Mouse (Mus musculus): Measurements from ENCODE around the gene Usp46. TPM values are rescaled to one million over a fixed set of nuclear protein-coding genes. Genes with fewer than 3 reads are reported as not detected.
"Not testable (repeated sequence)": the region's sequence is repeated elsewhere in the genome, so short reads cannot be mapped to it uniquely, and the experiment has no call there.

Gene Usp46
- total RNA-seq, 2 experiments from 2014 or later = 25.8 to 26.9 TPM

DNA sequence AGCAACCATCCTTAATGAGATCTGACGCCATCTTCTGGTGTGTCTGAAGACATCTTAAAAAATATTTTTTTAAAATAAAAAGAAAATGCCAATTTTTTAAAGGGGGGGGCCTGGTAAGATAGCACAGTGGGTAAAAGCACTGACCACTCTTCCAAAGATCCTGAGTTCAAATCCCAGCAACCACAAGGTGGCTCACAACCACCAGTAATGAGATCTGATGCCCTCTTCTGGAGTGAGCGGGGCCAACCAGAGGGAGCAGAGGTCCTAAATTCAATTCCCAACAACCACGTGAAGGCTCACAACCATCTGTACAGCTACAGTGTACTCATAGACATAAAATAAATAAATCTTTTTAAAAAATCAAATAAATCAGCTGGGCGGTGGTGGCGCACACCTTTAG, 2.3 kb upstream of the Usp46 start:
- not testable (repeated sequence) for DNase-seq (ENCODE audit: low spot score in 2 of 2)

- DNase-seq (ENCODE audit: low spot score in 2 of 2) = peak in 1 of 2 experiments; percentile 59
These were observed 587 bp upstream of the Usp46 start for GRCm38 (mm10) chr5:74068714-74069321.

- DNase-seq (ENCODE audit: low spot score in 2 of 2) = no peak
These were observed 885 bp downstream of the Usp46 start for GRCm38 (mm10) chr5:74067346-74067745.

DNA sequence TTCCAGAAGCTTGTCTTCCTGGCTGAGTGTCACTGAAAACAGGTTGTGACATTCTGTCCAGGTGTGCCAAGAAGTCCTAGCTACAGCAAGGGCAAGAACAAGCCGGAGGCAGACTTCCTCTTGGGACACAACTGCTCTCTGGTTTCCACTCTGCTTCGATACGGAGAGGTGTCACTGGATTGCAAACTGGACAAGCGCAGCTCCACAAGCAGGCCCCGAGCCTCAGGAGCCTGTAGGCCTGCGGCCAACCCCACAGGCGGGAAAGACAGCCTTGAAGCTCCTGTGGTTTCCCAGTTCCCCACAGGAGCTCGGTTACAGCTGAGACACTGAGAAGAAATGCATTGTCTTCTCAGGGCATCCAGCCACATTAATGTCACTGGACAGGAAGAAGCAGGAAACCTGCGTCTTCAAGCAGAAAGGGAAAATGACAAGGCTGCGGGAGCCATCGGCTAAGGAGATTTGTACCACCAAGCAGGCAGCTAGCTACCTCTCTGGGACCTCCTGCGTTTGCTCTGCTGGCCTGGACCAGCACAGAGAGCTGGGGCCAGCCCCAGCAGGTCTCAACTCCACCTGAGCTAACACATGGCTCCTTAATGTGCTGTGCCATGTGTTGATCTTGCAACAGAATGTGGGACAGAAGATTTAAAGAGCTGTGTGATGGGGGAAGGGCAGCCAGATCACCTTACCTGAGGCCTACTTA, 1.7 kb downstream of the Usp46 start:
- DNase-seq (ENCODE audit: low spot score in 2 of 2) = peak in 1 of 2 experiments; percentile 34

GRCm38 (mm10) chr5:74065565-74066275, 2.5 kb downstream of the Usp46 start:
- DNase-seq (ENCODE audit: low spot score in 2 of 2) = no peak

DNA sequence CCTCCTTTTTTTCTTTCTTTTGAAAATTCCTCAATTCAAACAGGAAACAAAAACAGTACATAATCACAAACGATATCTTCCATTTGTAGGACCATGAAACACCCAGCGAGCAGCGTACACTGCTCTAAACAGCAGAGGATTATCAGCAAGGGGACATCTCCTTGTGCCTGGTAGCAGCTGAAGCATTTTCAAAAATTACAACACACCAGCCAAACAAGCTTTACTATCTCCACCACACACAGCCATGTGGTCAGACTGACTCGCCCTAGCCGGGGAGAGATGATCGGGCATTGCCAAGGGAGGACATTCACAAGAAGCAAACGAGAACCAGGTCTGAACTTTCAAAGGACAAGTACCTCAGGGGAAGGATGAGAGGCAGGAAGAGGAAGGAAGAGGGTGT, 3.4 kb downstream of the Usp46 start:
- no peak for DNase-seq (ENCODE audit: low spot score in 2 of 2)

DNA sequence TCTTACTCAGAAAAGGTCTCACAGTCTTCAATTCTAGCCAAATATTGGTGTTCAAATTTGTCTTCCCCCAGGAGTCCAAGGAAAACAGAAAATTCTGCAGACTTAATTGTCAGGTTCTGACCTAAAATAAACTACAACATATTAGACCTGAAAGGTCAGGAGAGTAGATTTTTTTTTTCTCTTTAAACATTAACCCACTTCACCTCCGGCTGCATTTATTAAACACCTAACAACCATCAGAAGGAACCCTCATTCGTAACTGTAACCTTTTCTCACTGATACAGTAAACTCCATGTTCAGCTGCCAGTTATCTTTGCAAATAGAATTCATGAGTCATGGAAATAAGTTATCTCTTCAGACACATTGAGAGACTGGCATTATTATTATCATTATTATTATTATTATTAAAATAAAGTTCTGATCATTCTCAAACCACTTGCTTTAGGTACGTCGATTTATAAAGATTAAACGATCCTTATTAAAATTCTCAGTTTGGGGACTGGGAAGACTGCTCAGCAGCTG, 4.9 kb downstream of the Usp46 start:
- no peak for DNase-seq (ENCODE audit: low spot score in 2 of 2)

DNA sequence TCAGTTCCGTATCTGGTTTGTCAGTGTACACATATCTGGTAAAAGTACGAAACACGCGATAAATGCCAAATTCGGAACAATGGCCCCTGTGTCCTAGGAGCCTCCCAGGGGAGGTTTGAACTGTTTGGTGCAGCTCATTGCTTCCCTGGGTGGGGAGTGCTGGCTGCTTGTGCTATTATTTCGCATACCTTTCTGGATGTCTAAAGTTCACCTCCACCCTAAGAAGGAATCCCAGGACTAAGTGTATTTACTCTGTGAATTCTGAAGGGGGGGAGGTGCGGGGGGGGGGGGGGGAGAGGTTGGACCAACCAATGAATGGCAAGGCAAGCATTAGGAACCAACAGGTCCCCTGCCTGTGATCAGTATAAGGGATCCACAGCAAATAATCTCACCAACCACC, 6.0 kb downstream of the Usp46 start:
- no peak for DNase-seq (ENCODE audit: low spot score in 2 of 2)

DNA sequence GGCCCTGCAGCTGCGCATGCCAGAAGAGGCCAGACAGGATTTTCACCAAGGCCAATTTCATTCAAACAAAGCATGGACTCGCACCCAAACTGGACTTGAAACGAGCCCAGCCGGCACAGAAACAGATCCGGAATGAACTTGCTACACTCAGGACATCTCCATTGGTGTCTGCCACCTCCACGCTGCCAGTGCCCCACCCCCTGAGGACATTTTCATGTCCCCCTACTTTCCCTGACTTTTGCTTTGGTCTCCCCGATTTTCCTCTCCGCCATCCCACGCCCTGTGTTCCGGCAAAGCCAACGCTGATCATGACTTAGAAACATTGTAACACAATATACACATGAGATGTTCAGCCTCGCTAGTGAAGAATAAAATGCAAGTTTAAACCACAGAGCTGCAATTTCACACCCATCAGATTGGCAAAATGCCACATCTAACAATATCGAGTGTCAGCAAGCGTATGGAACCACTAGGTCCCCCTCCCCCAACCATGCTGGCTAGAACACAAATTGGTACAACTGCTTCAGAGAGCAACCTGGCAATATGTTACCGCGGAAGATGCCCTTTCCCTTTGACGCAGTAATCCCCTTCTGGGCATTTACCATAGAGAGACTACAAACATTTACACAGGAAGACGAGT, 6.7 kb downstream of the Usp46 start:
- DNase-seq (ENCODE audit: low spot score in 2 of 2) = no peak

DNA sequence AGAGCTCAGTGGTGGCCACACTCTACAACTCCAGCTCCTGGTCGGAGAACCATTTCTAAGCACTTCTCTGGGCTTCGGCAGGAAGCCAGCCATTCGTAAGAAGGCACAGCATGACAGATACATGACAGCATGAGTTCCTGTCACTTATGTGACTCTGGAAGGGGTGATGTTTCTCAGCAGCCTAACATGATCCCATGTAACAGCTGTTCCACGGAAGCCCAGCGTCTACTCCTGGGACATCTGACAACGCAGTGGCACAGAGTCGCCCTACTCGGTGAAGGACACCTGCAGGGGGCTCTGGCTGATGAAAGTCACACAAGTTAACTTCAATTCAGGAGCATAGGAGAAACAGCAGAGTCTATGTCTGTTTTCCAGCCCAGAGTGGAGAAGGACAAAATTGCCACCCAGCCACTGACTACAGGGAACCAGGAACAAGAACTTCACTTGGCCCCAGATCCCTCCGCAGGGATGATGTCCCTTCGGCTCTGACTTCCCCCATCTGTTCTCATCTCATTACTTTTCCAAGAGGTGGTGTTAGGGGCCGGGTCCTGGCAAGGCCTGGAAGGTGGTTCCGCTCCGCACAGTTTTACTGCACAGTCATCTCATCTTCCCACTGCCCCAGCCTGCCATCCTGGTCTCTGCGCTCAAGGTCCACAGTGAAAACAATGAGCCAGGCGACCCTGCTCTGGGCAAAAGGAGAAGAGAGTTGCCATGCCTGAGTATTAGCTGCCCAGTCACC, 15.9 kb downstream of the Usp46 start:
- DNase-seq (ENCODE audit: low spot score in 2 of 2) = no peak

DNA sequence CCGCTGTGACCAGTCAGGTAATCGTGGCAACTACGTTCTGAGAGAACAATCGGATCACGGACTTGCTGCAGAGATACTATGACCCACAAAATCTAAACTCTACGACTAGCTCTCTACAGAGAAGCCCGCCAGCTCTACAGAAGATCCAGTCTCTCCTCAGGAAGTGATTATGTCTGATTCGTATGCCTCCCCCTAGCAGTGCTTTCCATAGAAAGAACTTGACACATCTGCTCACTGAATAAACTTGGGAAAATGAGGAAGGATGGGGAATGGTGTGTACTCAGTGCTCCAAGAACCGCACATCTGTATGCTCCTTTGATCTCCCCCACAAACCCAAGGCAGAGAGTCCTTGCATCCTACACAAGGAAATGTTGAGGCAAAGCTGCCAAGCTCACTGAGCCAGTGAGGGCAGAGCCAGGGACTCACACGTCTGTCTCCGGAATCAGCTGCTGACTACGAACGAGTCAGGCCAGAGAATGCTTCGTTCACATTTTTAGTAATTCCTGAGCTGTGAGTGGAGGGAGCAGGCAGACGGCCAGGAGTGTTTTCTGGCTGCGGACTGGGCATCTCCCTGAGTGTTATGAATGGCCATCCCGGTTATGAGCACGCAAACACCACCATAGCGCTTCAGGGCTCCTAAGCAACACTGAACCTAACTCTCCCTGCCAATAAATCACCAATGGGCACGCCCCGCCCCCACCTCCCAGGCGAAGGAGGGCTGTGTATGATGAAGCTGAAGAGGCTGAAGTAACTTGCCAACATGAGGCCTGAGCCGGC, 16.6 kb downstream of the Usp46 start:
- DNase-seq (ENCODE audit: low spot score in 2 of 2) = no peak

- peak in 1 of 2 experiments; percentile 44 for DNase-seq (ENCODE audit: low spot score in 2 of 2)
These were observed 17.3 kb downstream of the Usp46 start for GRCm38 (mm10) chr5:74050903-74051302.

GRCm38 (mm10) chr5:74048846-74049495, 19.3 kb downstream of the Usp46 start:
- DNase-seq (ENCODE audit: low spot score in 2 of 2) = no peak

GRCm38 (mm10) chr5:74044591-74044990, 23.6 kb downstream of the Usp46 start:
- no peak for DNase-seq (ENCODE audit: low spot score in 2 of 2)

- no peak for DNase-seq (ENCODE audit: low spot score in 2 of 2)
These were observed 25.4 kb downstream of the Usp46 start for GRCm38 (mm10) chr5:74042796-74043340.

DNA sequence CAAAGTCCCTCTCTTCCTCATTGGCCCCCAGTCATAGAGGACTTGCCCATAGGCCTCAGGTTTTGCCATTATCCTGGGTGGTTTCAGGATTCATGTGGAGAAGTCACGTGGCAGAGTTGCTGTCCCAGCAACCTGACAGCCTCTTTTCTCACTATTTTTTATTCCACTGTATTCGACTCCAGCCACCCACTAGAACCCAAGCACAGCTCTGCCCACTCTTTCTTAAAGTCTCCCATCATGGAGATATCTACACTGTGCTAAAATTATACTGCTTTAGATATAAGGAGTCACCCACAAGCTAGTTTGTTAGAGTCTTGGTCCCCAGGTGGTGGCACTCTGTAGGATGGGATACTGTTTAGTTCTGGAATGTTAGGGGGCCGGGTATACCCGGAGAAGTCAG, 27.7 kb downstream of the Usp46 start:
- no peak for DNase-seq (ENCODE audit: low spot score in 2 of 2)

GRCm38 (mm10) chr5:74035454-74035853, 32.8 kb downstream of the Usp46 start:
- no peak for DNase-seq (ENCODE audit: low spot score in 2 of 2)

DNA sequence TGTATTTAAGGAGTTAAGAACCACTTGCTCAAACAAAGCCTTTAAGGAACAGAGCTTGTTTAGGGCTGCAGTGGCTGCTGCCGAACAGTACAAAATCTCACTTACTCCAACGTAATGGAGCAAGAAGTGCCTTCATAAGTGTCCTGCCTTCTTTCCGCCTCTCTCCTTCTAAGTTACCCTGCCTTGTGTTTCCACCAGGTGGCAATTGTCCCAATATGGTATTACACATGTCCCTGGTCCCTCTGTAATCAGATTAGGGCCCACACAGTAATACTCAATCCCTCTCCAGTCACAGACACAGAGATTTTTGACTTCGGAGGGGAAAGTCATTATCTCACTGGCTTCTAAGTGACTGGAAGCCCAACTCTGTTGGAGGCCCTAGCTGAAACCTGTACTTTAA, 34.1 kb downstream of the Usp46 start:
- DNase-seq (ENCODE audit: low spot score in 2 of 2) = no peak

- DNase-seq (ENCODE audit: low spot score in 2 of 2) = no peak
These were observed 38.4 kb downstream of the Usp46 start for GRCm38 (mm10) chr5:74029787-74030186.
